Mouse (Mus musculus): ENCODE data around the gene Trp73.

Trp73 gene

GRCm38 (mm10) chr4:154103912-154104311 is 36.1 kb downstream of the Trp73 start:
- in situ Hi-C loops (cut with MboI, MseI), result loop anchor here (10.0 kb wide), 2 partner anchors 451 to 669 kb away; no protein-coding TSS in a partner anchor

GRCm38 (mm10) chr4:154103386-154103785 is 36.6 kb downstream of the Trp73 start:
- in situ Hi-C loops (cut with MboI, MseI), result loop anchor here (10.0 kb wide), 2 partner anchors 451 to 669 kb away; no protein-coding TSS in a partner anchor

GRCm38 (mm10) chr4:154099361-154099760 is 40.6 kb downstream of the Trp73 start:
- in situ Hi-C loops (cut with MboI, MseI), result loop anchor here (5.0 kb wide), 1 partner anchor 37 kb away; no protein-coding TSS in a partner anchor

- in situ Hi-C loops (cut with MboI, MseI), result loop anchor here (5.0 kb wide), 1 partner anchor 34 kb away; no protein-coding TSS in a partner anchor
Observed at GRCm38 (mm10) chr4:154096111-154096510, 43.9 kb downstream of the Trp73 start.

- in situ Hi-C loops (cut with MboI, MseI), result no loop called here
Observed at GRCm38 (mm10) chr4:154093210-154093609, 46.8 kb downstream of the Trp73 start.

GRCm38 (mm10) chr4:154091356-154091755 is 48.7 kb downstream of the Trp73 start:
- in situ Hi-C loops (cut with MboI, MseI), result no loop called here

- in situ Hi-C loops (cut with MboI, MseI), result no loop called here
Observed at GRCm38 (mm10) chr4:154089205-154089604, 50.8 kb downstream of the Trp73 start.

- in situ Hi-C loops (cut with MboI, MseI), result no loop called here
Observed at GRCm38 (mm10) chr4:154086436-154086835, 53.6 kb downstream of the Trp73 start.

GRCm38 (mm10) chr4:154085856-154086255 is 54.2 kb downstream of the Trp73 start:
- in situ Hi-C loops (cut with MboI, MseI), result no loop called here

- in situ Hi-C loops (cut with MboI, MseI), result no loop called here
Observed at GRCm38 (mm10) chr4:154081974-154082373, 58.0 kb downstream of the Trp73 start.

GRCm38 (mm10) chr4:154081021-154081420 is 59.0 kb downstream of the Trp73 start:
- in situ Hi-C loops (cut with MboI, MseI), result no loop called here

GRCm38 (mm10) chr4:154080211-154080610 is 59.8 kb downstream of the Trp73 start:
- in situ Hi-C loops (cut with MboI, MseI), result no loop called here

- in situ Hi-C loops (cut with MboI, MseI), result no loop called here
Observed at GRCm38 (mm10) chr4:154071941-154072340, 68.1 kb downstream of the Trp73 start.

- in situ Hi-C loops (cut with MboI, MseI), result no loop called here
Observed at GRCm38 (mm10) chr4:154071521-154071920, 68.5 kb downstream of the Trp73 start.

- in situ Hi-C loops (cut with MboI, MseI), result no loop called here
Observed at GRCm38 (mm10) chr4:154070896-154071295, 69.1 kb downstream of the Trp73 start.

GRCm38 (mm10) chr4:154064827-154065773 is 74.9 kb downstream of the Trp73 start:
- in situ Hi-C loops (cut with MboI, MseI), result loop anchor here (5.0 kb wide), 1 partner anchor 32 kb away; no protein-coding TSS in a partner anchor

- in situ Hi-C loops (cut with MboI, MseI), result no loop called here
Observed at GRCm38 (mm10) chr4:154057696-154058095, 82.3 kb downstream of the Trp73 start.

- in situ Hi-C loops (cut with MboI, MseI), result no loop called here
Observed at GRCm38 (mm10) chr4:154056661-154057060, 83.3 kb downstream of the Trp73 start.

GRCm38 (mm10) chr4:154056046-154056445 is 84.0 kb downstream of the Trp73 start:
- in situ Hi-C loops (cut with MboI, MseI), result no loop called here

GRCm38 (mm10) chr4:154055482-154055881 is 84.5 kb downstream of the Trp73 start:
- in situ Hi-C loops (cut with MboI, MseI), result no loop called here

GRCm38 (mm10) chr4:154053065-154053464 is 86.9 kb downstream of the Trp73 start:
- in situ Hi-C loops (cut with MboI, MseI), result no loop called here

- in situ Hi-C loops (cut with MboI, MseI), result no loop called here
Observed at GRCm38 (mm10) chr4:154051401-154051800, 88.6 kb downstream of the Trp73 start.

- in situ Hi-C loops (cut with MboI, MseI), result no loop called here
Observed at GRCm38 (mm10) chr4:154045837-154046236, 94.2 kb downstream of the Trp73 start.
